Mouse (Mus musculus): Measurements from ENCODE around the gene Ppp1r13b. TPM values are rescaled to one million over a fixed set of nuclear protein-coding genes. Genes with fewer than 3 reads are reported as not detected.

Gene Ppp1r13b
- total and polyA plus RNA-seq, 3 experiments, result 11.8 to 18.1 (median 18.0) TPM

DNA sequence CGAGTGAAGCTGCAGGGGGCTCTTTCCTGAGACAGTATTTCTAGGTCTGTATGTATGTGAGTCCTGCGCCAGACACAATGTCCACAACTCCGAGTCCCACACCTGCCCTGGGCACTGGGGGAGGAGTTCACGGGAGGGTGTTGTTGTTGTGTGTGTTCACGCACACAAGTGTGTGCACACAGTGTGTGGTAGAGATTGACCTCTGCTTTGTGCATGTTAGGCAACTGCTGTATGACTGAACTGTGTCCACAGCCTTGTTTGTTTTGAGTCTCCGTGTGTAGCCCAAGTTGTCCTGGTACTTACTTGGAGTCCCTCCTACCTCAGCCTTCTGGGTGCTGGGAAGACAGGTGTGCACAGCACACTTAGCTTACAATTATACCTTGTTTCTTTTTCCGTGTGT, 117.3 kb downstream of the Ppp1r13b start:
- Histone ChIP-seq H3K9ac (ENCODE audit: low read depth, low read length) (no peak overlapping the region), H3K79me2 (replicated peaks; ENCODE audit: control insufficient read depth, insufficient read depth, low read length) (peaks cover 2% of the 10 kb centered on the region; the same call in 1 of the 2 replicates), H3K27ac (no peak overlapping the region), H3K4me3 (no peak overlapping the region), H3K36me3 (ENCODE audit: control insufficient read depth, insufficient read depth, low read length) (no peaks in the 10 kb centered on the region), H3K27me3 (ENCODE audit: control insufficient read depth, insufficient read depth, low read length) (no peaks in the 10 kb centered on the region), H3K4me1 (ENCODE audit: control insufficient read depth, insufficient read depth, low read length) (peaks cover 8% of the 10 kb centered on the region; the same call in 1 of the 2 replicates)
- WGBS, result 88% methylated on average over 7 of the region's 7 CpGs
- DNase-seq, result no peak
- TF ChIP-seq EP300 (IDR thresholded peaks at IDR 0.05; ENCODE audit: insufficient read depth, low read depth, low read length) (no peak), POLR2A (IDR thresholded peaks at IDR 0.05; ENCODE audit: insufficient read depth, low read depth, low read length) (no peak), CTCF (IDR thresholded peaks at IDR 0.05) (no peak)
- intact Hi-C loops (cut with DNase I), result no loop called here

DNA sequence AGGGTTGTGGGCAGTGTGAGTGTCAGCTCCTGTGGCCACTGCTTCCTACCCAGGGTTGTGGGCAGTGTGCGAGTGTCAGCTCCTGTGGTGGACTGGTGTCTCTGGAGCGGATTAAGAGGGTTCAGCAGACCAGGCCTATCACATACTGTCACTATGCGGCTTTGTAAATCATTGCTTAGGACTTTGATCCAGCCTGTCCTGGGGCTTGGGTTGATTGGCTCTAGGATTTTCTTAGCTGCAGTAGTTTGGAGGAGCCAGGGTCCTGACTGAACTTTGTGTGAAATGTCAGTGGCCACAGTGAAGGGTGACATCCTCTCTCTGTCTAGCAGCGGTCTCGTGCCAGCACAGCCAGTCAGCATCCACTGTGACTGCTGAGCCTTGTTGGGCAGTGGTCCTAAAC, 117.8 kb downstream of the Ppp1r13b start:
- Histone ChIP-seq H3K4me1 (ENCODE audit: control insufficient read depth, insufficient read depth, low read length) (peaks cover 6% of the 10 kb centered on the region; the same call in 1 of the 2 replicates), H3K36me3 (ENCODE audit: control insufficient read depth, insufficient read depth, low read length) (no peaks in the 10 kb centered on the region), H3K4me3 (no peak overlapping the region), H3K79me2 (replicated peaks; ENCODE audit: control insufficient read depth, insufficient read depth, low read length) (peaks cover 2% of the 10 kb centered on the region; the same call in 1 of the 2 replicates), H3K27ac (no peak overlapping the region), H3K9ac (ENCODE audit: low read depth, low read length) (no peak overlapping the region), H3K27me3 (ENCODE audit: control insufficient read depth, insufficient read depth, low read length) (no peaks in the 10 kb centered on the region)
- TF ChIP-seq POLR2A (IDR thresholded peaks at IDR 0.05; ENCODE audit: insufficient read depth, low read depth, low read length), result no peak
- TF ChIP-seq CTCF (IDR thresholded peaks at IDR 0.05), result no peak
- TF ChIP-seq EP300 (IDR thresholded peaks at IDR 0.05; ENCODE audit: insufficient read depth, low read depth, low read length), result no peak
- DNase-seq, result no peak
- 89% methylated on average over 5 of the region's 5 CpGs for WGBS
- intact Hi-C loops (cut with DNase I), result no loop called here

DNA sequence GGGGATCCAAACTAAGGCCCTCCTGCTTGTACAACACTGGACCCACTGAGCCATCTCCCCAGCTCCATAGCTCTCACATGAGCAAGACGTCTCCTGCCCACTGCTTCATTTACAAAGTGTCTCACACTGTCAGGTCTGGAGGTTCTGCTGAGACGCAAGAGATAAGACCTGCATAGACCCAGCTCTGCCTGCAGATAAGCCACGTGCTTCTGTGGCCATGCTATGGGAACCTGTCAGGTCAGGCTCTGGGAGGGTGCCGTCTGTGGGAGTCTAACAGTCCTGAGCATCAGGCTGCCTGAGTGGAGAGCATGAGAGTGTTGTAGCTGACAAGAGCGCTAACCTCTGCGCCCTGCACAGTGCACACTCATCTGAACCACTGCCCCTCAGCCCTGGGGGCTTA, 120.9 kb downstream of the Ppp1r13b start:
- WGBS, result 75% methylated on average over 6 of the region's 6 CpGs
- Histone ChIP-seq H3K27me3 (ENCODE audit: control insufficient read depth, insufficient read depth, low read length) (no peaks in the 10 kb centered on the region), H3K4me3 (no peak overlapping the region), H3K9ac (ENCODE audit: low read depth, low read length) (no peak overlapping the region), H3K79me2 (replicated peaks; ENCODE audit: control insufficient read depth, insufficient read depth, low read length) (peaks cover 2% of the 10 kb centered on the region; the same call in 1 of the 2 replicates), H3K27ac (no peak overlapping the region), H3K4me1 (ENCODE audit: control insufficient read depth, insufficient read depth, low read length) (no peaks in the 10 kb centered on the region), H3K36me3 (ENCODE audit: control insufficient read depth, insufficient read depth, low read length) (no peaks in the 10 kb centered on the region)
- TF ChIP-seq CTCF (IDR thresholded peaks at IDR 0.05), result no peak
- TF ChIP-seq EP300 (IDR thresholded peaks at IDR 0.05; ENCODE audit: insufficient read depth, low read depth, low read length), result no peak
- no peak for TF ChIP-seq POLR2A (IDR thresholded peaks at IDR 0.05; ENCODE audit: insufficient read depth, low read depth, low read length)
- intact Hi-C loops (cut with DNase I), result no loop called here
- no peak for DNase-seq

DNA sequence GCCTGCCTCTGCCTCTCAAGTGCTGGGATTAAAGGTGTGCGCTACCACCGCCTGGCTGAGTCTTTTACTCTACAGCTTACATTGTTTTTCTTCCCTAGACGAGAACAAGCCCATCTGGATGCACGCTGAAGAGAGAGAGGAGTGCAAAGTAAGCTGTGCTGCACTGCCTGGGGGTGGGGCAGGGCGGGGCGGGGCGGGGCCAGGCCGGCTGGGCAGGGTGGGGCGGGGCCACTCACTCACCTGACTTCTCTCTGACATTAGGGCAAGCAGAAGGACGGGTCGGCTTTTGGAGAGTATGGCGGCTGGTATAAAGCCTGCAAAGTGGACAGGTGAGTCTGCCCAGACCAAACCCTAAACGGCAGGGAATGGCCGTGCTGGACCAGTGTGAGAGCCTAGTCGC, 122.7 kb downstream of the Ppp1r13b start:
- Histone ChIP-seq H3K4me1 (ENCODE audit: control insufficient read depth, insufficient read depth, low read length) (no peaks in the 10 kb centered on the region), H3K4me3 (no peak overlapping the region), H3K27me3 (ENCODE audit: control insufficient read depth, insufficient read depth, low read length) (no peaks in the 10 kb centered on the region), H3K36me3 (ENCODE audit: control insufficient read depth, insufficient read depth, low read length) (no peaks in the 10 kb centered on the region), H3K79me2 (replicated peaks; ENCODE audit: control insufficient read depth, insufficient read depth, low read length) (peaks cover 2% of the 10 kb centered on the region; the same call in 1 of the 2 replicates), H3K27ac (no peak overlapping the region), H3K9ac (ENCODE audit: low read depth, low read length) (no peak overlapping the region)
- no peak for TF ChIP-seq POLR2A (IDR thresholded peaks at IDR 0.05; ENCODE audit: insufficient read depth, low read depth, low read length)
- no peak for TF ChIP-seq CTCF (IDR thresholded peaks at IDR 0.05)
- no peak for TF ChIP-seq EP300 (IDR thresholded peaks at IDR 0.05; ENCODE audit: insufficient read depth, low read depth, low read length)
- no peak for DNase-seq
- WGBS, result 73% methylated on average over 15 of the region's 15 CpGs
- intact Hi-C loops (cut with DNase I), result no loop called here

DNA sequence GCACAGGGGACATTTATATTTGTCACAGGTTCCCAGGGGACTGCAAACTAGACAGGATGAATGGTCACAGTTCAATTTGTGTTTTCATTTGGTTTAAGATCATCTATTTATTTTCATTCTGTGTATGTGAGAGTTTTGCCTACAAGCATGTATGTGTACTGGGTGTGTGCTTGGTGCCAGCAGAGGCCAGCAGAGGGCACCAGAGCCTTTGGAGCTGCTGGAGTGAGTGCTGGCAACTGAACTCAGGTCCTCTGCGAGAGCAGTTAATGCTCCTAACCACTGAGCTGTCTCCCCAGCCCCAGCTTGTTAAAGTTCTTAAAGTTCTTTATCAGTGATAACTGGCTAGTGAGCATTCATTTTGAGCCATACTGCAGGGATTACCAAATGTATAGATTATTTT, 128.4 kb downstream of the Ppp1r13b start:
- intact Hi-C loops (cut with DNase I), result loop anchor here (5.0 kb wide), 1 partner anchor 37 kb away; no protein-coding TSS in a partner anchor
- WGBS, result 100% methylated on average over 1 of the region's 1 CpGs

More for the DNA sequence above, 128.4 kb downstream of the Ppp1r13b start:
- Histone ChIP-seq H3K79me2 (replicated peaks; ENCODE audit: control insufficient read depth, insufficient read depth, low read length) (peaks cover 2% of the 10 kb centered on the region), H3K4me1 (ENCODE audit: control insufficient read depth, insufficient read depth, low read length) (peaks cover 6% of the 10 kb centered on the region), H3K36me3 (ENCODE audit: control insufficient read depth, insufficient read depth, low read length) (peaks cover 14% of the 10 kb centered on the region), H3K27me3 (ENCODE audit: control insufficient read depth, insufficient read depth, low read length) (no peaks in the 10 kb centered on the region), H3K4me3 (no peak overlapping the region), H3K9ac (ENCODE audit: low read depth, low read length) (no peak overlapping the region), H3K27ac (peak overlapping the region; percentile 61)
- TF ChIP-seq POLR2A (IDR thresholded peaks at IDR 0.05; ENCODE audit: insufficient read depth, low read depth, low read length) (no peak), CTCF (IDR thresholded peaks at IDR 0.05) (peak; percentile 56)
- DNase-seq, result no peak

Other genes with a start within 250 kb of the Ppp1r13b start
- 10 to 100 TPM; 65.3 to 81.4 TPM for gene Ckb, start 235.8 kb downstream of the Ppp1r13b start, total RNA-seq (2021)
- 115 and 120 TPM in 2 replicates for gene Ckb, start 235.8 kb downstream of the Ppp1r13b start, polyA plus RNA-seq (2012; rRNA removed)
- 1 to 10 TPM; 4.5 to 5.4 TPM for gene Trmt61a, start 230.0 kb downstream of the Ppp1r13b start, total RNA-seq (2021)
- gene Trmt61a, start 230.0 kb downstream of the Ppp1r13b start, polyA plus RNA-seq (2012; rRNA removed), result 7.6 and 11.8 TPM in 2 replicates
- 10 to 100 TPM; 18.8 to 22.8 TPM for gene Bag5, start 194.9 kb downstream of the Ppp1r13b start, total RNA-seq (2021)
- gene Bag5, start 194.9 kb downstream of the Ppp1r13b start, polyA plus RNA-seq (2012; rRNA removed), result 9.8 and 15.9 TPM in 2 replicates
- 10 to 100 TPM; 32.0 to 36.3 TPM for gene Apopt1, start 194.8 kb downstream of the Ppp1r13b start, total RNA-seq (2021)
- gene Apopt1, start 194.8 kb downstream of the Ppp1r13b start, polyA plus RNA-seq (2012; rRNA removed), result 31.4 and 31.7 TPM in 2 replicates
- 10 to 100 TPM; 83.8 to 83.9 TPM for gene Klc1, start 149.3 kb downstream of the Ppp1r13b start, total RNA-seq (2021)
- 80.8 and 105 TPM in 2 replicates for gene Klc1, start 149.3 kb downstream of the Ppp1r13b start, polyA plus RNA-seq (2012; rRNA removed)
- gene Xrcc3, start 94.2 kb downstream of the Ppp1r13b start, total RNA-seq (2021), result 1 to 10 TPM; 1.4 to 1.8 TPM
- gene Xrcc3, start 94.2 kb downstream of the Ppp1r13b start, polyA plus RNA-seq (2012; rRNA removed), result 2.1 and 2.8 TPM in 2 replicates
- 10 to 100 TPM; 65.1 to 74.8 TPM for gene Zfyve21, start 93.9 kb downstream of the Ppp1r13b start, total RNA-seq (2021)
- 71.9 and 89.6 TPM in 2 replicates for gene Zfyve21, start 93.9 kb downstream of the Ppp1r13b start, polyA plus RNA-seq (2012; rRNA removed)
- gene Atp5mpl, start 58.9 kb upstream of the Ppp1r13b start, total RNA-seq (2021), result 1,000 to 10,000 TPM; 1,131 to 1,298 TPM
- gene Atp5mpl, start 58.9 kb upstream of the Ppp1r13b start, polyA plus RNA-seq (2012; rRNA removed), result 163 and 316 TPM in 2 replicates
- gene Tdrd9, start 63.4 kb upstream of the Ppp1r13b start, total RNA-seq (2021), result under 1 TPM in 1 of 2 experiments, not detected in 1; 0.09 TPM
- 0.10 and 0.15 TPM in 2 replicates for gene Tdrd9, start 63.4 kb upstream of the Ppp1r13b start, polyA plus RNA-seq (2012; rRNA removed)
- gene Rd3l, start 73.2 kb upstream of the Ppp1r13b start, total RNA-seq (2021), result under 1 TPM; 0.32 to 0.44 TPM
- not detected in 2 replicates for gene Rd3l, start 73.2 kb upstream of the Ppp1r13b start, polyA plus RNA-seq (2012; rRNA removed)
- gene Aspg, start 198.6 kb upstream of the Ppp1r13b start, total RNA-seq (2021), result under 1 TPM; 0.55 to 0.61 TPM
- gene Aspg, start 198.6 kb upstream of the Ppp1r13b start, polyA plus RNA-seq (2012; rRNA removed), result 4.4 and 11.1 TPM in 2 replicates
- gene Kif26a, start 238.1 kb upstream of the Ppp1r13b start, total RNA-seq (2021), result 10 to 100 TPM; 10.7 to 12.0 TPM
- gene Kif26a, start 238.1 kb upstream of the Ppp1r13b start, polyA plus RNA-seq (2012; rRNA removed), result 7.3 and 8.2 TPM in 2 replicates

All from heart, adult 2 months (tissue).